ENCODE assay signal across 8 mouse cellular contexts in the genomic region with DNA sequence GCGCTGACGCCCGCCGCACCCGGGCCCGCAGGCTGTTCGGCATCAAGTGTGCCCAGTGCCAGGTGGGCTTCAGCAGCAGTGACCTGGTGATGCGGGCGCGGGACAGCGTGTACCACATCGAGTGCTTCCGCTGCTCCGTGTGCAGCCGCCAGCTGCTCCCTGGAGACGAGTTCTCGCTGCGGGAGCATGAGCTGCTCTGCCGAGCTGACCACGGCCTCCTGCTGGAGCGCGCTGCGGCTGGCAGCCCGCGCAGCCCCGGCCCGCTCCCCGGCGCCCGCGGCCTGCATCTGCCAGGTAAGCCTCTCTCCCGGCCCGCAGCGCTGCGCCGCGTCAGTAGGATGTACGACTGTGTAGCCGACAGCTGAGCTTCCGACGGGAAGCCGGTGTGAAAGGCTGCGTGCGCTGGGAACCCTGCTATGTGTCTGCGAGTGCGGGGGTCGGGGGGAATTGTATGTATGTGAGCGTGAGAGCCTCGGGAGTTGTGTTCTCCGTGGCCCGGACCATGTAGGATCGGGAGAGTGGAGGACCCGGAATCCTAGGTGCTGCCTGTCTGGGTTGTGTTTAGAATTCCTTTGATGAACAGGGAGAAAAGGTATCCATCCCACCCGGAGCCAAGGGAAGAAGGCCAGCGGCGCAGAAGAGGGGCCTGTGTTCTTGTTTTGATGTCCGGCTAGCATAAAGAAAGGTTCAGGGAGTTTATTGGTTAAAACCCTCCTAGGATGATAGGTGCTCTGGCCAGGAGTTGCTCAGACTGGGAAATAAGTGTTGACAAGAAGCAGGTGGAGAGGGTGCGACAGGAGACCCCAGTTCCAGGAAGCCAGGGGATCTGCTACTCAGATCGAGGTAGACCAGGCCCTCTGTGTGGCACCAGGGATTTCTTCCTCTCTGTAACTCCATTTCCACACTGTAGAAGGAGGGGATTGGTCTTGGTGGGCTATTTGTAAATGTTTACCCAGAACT. TPM values are rescaled to one million over a fixed set of nuclear protein-coding genes. Genes with fewer than 3 reads are reported as not detected.
A peak's percentile ranks its signal among the peaks of the same experiment; 100 is the strongest.
DNase-seq lines count a peak whose midpoint lies in the region; ATAC-seq lines count a peak whose summit lies in the region.

No protein-coding gene starts in this region.

- peak overlapping the region; percentile 47; the same call in 1 of the 2 replicates for H3K27ac ChIP-seq in heart, embryonic 10.5 days
- H3K27ac ChIP-seq in hindbrain, embryonic 11.5 days (ENCODE audit: low read depth, low read length) = no peak overlapping the region
- H3K27ac ChIP-seq in limb, embryonic 15.5 days = no peak overlapping the region

- H3K27me3 ChIP-seq in heart, embryonic 10.5 days (ENCODE audit: insufficient read depth, poor library complexity, severe bottlenecking) = peaks cover 93% of the 10 kb centered on the region
- peaks cover 86% of the 10 kb centered on the region for H3K27me3 ChIP-seq in hindbrain, embryonic 11.5 days (ENCODE audit: control insufficient read depth, insufficient read depth, low read length)
- H3K27me3 ChIP-seq in limb, embryonic 15.5 days = peaks cover 93% of the 10 kb centered on the region
- H3K27me3 ChIP-seq in splenic B cell, adult 2 months (ENCODE audit: control insufficient read depth, insufficient read depth, low read length, poor library complexity, severe bottlenecking) = 0 out of 2 replicates have a peak, but pooled peaks cover 5% of the 10 kb centered on the region

- DNase-seq in heart, embryonic 10.5 days (ENCODE audit: low spot score) = no peak
- no peak for DNase-seq in heart, postnatal 4 days
- DNase-seq in embryo, embryonic 10 days (ENCODE audit: low spot score) = peak; percentile 42
- DNase-seq in hindbrain, embryonic 11.5 days (ENCODE audit: low spot score) = peak; percentile 65
- DNase-seq in splenic B cell, adult 2 months (ENCODE audit: low read depth, low spot score) = peak; percentile 44
- DNase-seq in T-cell, adult 2 months (ENCODE audit: low spot score) = no peak
- DNase-seq in left cerebral cortex, adult 11 months (ENCODE audit: low spot score) = no peak

- H3K36me3 ChIP-seq in heart, embryonic 10.5 days = no peaks in the 10 kb centered on the region
- H3K36me3 ChIP-seq in hindbrain, embryonic 11.5 days (ENCODE audit: control insufficient read depth, insufficient read depth, low read length) = no peaks in the 10 kb centered on the region
- no peaks in the 10 kb centered on the region for H3K36me3 ChIP-seq in limb, embryonic 15.5 days
- no peaks in the 10 kb centered on the region for H3K36me3 ChIP-seq in splenic B cell, adult 2 months (ENCODE audit: control insufficient read depth, insufficient read depth, low read length, poor library complexity, severe bottlenecking)

- peak overlapping the region; percentile 59 for H3K4me3 ChIP-seq in heart, embryonic 10.5 days
- peak overlapping the region; percentile 23 for H3K4me3 ChIP-seq in hindbrain, embryonic 11.5 days (ENCODE audit: low read depth, low read length)
- peak overlapping the region; percentile 46 for H3K4me3 ChIP-seq in limb, embryonic 15.5 days

- no peaks in the 10 kb centered on the region for H3K9me3 ChIP-seq in heart, embryonic 10.5 days
- H3K9me3 ChIP-seq in hindbrain, embryonic 11.5 days (ENCODE audit: control insufficient read depth, low read length) = no peaks in the 10 kb centered on the region
- no peaks in the 10 kb centered on the region for H3K9me3 ChIP-seq in limb, embryonic 15.5 days

- peak overlapping the region; percentile 37 for H3K9ac ChIP-seq in hindbrain, embryonic 11.5 days (ENCODE audit: low read depth, low read length)
- H3K9ac ChIP-seq in limb, embryonic 15.5 days = no peak overlapping the region

- no peak for ATAC-seq in hindbrain, embryonic 11.5 days (ENCODE audit: low FRiP score)
- ATAC-seq in limb, embryonic 15.5 days (ENCODE audit: insufficient number of reproducible peaks, low FRiP score, low TSS enrichment, low read depth) = no peak

- H3K4me1 ChIP-seq in heart, embryonic 10.5 days = peaks cover 49% of the 10 kb centered on the region
- H3K4me1 ChIP-seq in hindbrain, embryonic 11.5 days (replicated peaks; ENCODE audit: control insufficient read depth, insufficient read depth, low read length) = peaks cover 10% of the 10 kb centered on the region
- peaks cover 61% of the 10 kb centered on the region for H3K4me1 ChIP-seq in limb, embryonic 15.5 days

- WGBS in heart, embryonic 10.5 days = 2% methylated on average over 59 of the region's 59 CpGs
- WGBS in hindbrain, embryonic 11.5 days = 1% methylated on average over 57 of the region's 59 CpGs
- whole genome bisulfite sequencing in limb, embryonic 15.5 days = 9% methylated on average over 51 of the region's 59 CpGs

- peak overlapping the region; percentile 28 for H3K4me2 ChIP-seq in hindbrain, embryonic 11.5 days (replicated peaks; ENCODE audit: low read depth, low read length)
- H3K4me2 ChIP-seq in limb, embryonic 15.5 days = peak overlapping the region; percentile 83

RNA-seq across cellular contexts. Expression of a gene that starts 4.2 kb away (rescaled TPM):
- 1.1 and 6.5 TPM in 2 replicates for polyA plus RNA-seq in heart, embryonic 10.5 days (2016; fragmentation: Nextera tagmentation; extraction: Ambion mirVana)
- not detected for total RNA-seq in heart, postnatal 4 days (2021)
- 15.3 and 23.5 TPM in 2 replicates for polyA plus RNA-seq in hindbrain, embryonic 11.5 days (2014; fragmentation: Nextera tagmentation; extraction: Ambion mirVana)
- polyA plus RNA-seq in limb, embryonic 15.5 days (2015; fragmentation: Nextera tagmentation; extraction: Ambion mirVana) = 0.19 and 0.45 TPM in 2 replicates

RNA-seq across cellular contexts. Expression of a gene that starts 30.6 kb away (rescaled TPM):
- 252 and 322 TPM in 2 replicates for polyA plus RNA-seq in heart, embryonic 10.5 days (2016; fragmentation: Nextera tagmentation; extraction: Ambion mirVana)
- 100 to 1,000 TPM; 537 to 600 TPM for total RNA-seq in heart, postnatal 4 days (2021)
- polyA plus RNA-seq in hindbrain, embryonic 11.5 days (2014; fragmentation: Nextera tagmentation; extraction: Ambion mirVana) = 131 TPM in 2 replicates
- 188 and 191 TPM in 2 replicates for polyA plus RNA-seq in limb, embryonic 15.5 days (2015; fragmentation: Nextera tagmentation; extraction: Ambion mirVana)

Comparison
In these comparisons a context has a peak if more than half of its experiments do, and no peak if none do; other contexts are left out.
1. DNase-seq: peak in embryo, embryonic 10 days (single experiment), hindbrain, embryonic 11.5 days (single experiment) and splenic B cell, adult 2 months (single experiment); none in heart, embryonic 10.5 days (single experiment), heart, postnatal 4 days (single experiment), T-cell, adult 2 months (single experiment) and left cerebral cortex, adult 11 months (single experiment).
2. Peak in every context shown above with its lines, with median percentiles within 50 percentile points of each other: H3K4me3 ChIP-seq.